Mouse (Mus musculus) heart, adult 2 months (tissue): ENCODE measurements around the gene Hcrtr1.

Experiments used
- CTCF ChIP-seq: fragments of 200-600 bp; IDR thresholded peaks from 2 replicates; pipeline ENCODE4 v1.8.1; 2022; ENCODE audit warnings: antibody characterized with exemption, mild to moderate bottlenecking, moderate library complexity
- POLR2A ChIP-seq: fragments of 200-500 bp; IDR thresholded peaks from 2 replicates; pipeline ENCODE4 v1.6.1; 2011; ENCODE audit warnings: mild to moderate bottlenecking, low read depth, low read length, control low read depth; ENCODE audit not compliant: insufficient read depth

- TF ChIP-seq CTCF: no peak
- TF ChIP-seq POLR2A: no peak
Measured at GRCm38 (mm10) chr4:130095137-130095536, 44.0 kb downstream of the Hcrtr1 start.
